8 mouse cellular contexts compared by ENCODE assay signal in genomic region chr15:95906891-95907290, GRCm38 (mm10).
A peak's percentile ranks its signal among the peaks of the same experiment; 100 is the strongest.
DNase-seq lines count a peak whose midpoint lies in the region; ATAC-seq and TF ChIP-seq lines count a peak whose summit lies in the region.
"Had no signal": no experiment of that assay in that cellular context is flagged by ENCODE, and none has a peak within 500 bp of the region (broad histone marks: within the 10 kb centered on the region; RNA-seq: fewer than 3 reads in every experiment).

No protein-coding gene starts in this region.

- H3K27me3 ChIP-seq in intestine, embryonic 14.5 days (replicated peaks; ENCODE audit: control insufficient read depth, insufficient read depth, low read length) = no peaks in the 10 kb centered on the region
- H3K27me3 ChIP-seq in intestine, postnatal 0 days (replicated peaks; ENCODE audit: control insufficient read depth, insufficient read depth, low read length) = no peaks in the 10 kb centered on the region
- no peaks in the 10 kb centered on the region for H3K27me3 ChIP-seq in neural tube, embryonic 15.5 days (replicated peaks)
- H3K27me3 ChIP-seq in intestine, embryonic 16.5 days (replicated peaks; ENCODE audit: control insufficient read depth, insufficient read depth, low read length) = no peaks in the 10 kb centered on the region
- no peaks in the 10 kb centered on the region for H3K27me3 ChIP-seq in stomach, embryonic 15.5 days (replicated peaks)

- 90% methylated on average over 1 of the region's 1 CpGs for WGBS in intestine, embryonic 14.5 days
- WGBS in intestine, postnatal 0 days = 64% methylated on average over 1 of the region's 1 CpGs
- WGBS in neural tube, embryonic 15.5 days = 93% methylated on average over 1 of the region's 1 CpGs
- 73% methylated on average over 1 of the region's 1 CpGs for WGBS in intestine, embryonic 16.5 days
- WGBS in stomach, embryonic 15.5 days = 77% methylated on average over 1 of the region's 1 CpGs

- ATAC-seq in intestine, embryonic 14.5 days (replicated peaks; ENCODE audit: low FRiP score, low TSS enrichment, low read depth) = no peak
- no peak for ATAC-seq in intestine, postnatal 0 days
- ATAC-seq in neural tube, embryonic 15.5 days (ENCODE audit: low FRiP score) = no peak
- peak; percentile 10; the same call in 1 of the 2 replicates for ATAC-seq in intestine, embryonic 16.5 days
- ATAC-seq in stomach, embryonic 15.5 days (ENCODE audit: insufficient read depth, low FRiP score, low read depth) = no peak

- H3K4me3 ChIP-seq in intestine, embryonic 14.5 days (ENCODE audit: low read depth, low read length) = no peak overlapping the region
- no peak overlapping the region for H3K4me3 ChIP-seq in intestine, postnatal 0 days (ENCODE audit: low read depth, low read length)
- H3K4me3 ChIP-seq in neural tube, embryonic 15.5 days (replicated peaks) = no peak overlapping the region
- no peak overlapping the region for H3K4me3 ChIP-seq in intestine, embryonic 16.5 days (ENCODE audit: low read length)
- no peak overlapping the region for H3K4me3 ChIP-seq in stomach, embryonic 15.5 days (replicated peaks)

- H3K36me3 ChIP-seq in intestine, embryonic 14.5 days (ENCODE audit: control insufficient read depth, insufficient read depth, low read length) = no peaks in the 10 kb centered on the region
- peaks cover 6% of the 10 kb centered on the region; the same call in 1 of the 2 replicates for H3K36me3 ChIP-seq in intestine, postnatal 0 days (ENCODE audit: control insufficient read depth, insufficient read depth)
- H3K36me3 ChIP-seq in neural tube, embryonic 15.5 days = no peaks in the 10 kb centered on the region
- H3K36me3 ChIP-seq in intestine, embryonic 16.5 days (ENCODE audit: control insufficient read depth, insufficient read depth, low read length) = no peaks in the 10 kb centered on the region
- no peaks in the 10 kb centered on the region for H3K36me3 ChIP-seq in stomach, embryonic 15.5 days

- no peak for DNase-seq in intestine, embryonic 14.5 days (ENCODE audit: low spot score)
- DNase-seq in neural tube, embryonic 10.5 days (ENCODE audit: extremely low spot score, low spot score) = no peak
- no peak for DNase-seq in layer of hippocampus, adult 8-10 months (ENCODE audit: low spot score in 2 of 2)
- DNase-seq: thymus, adult 18-20 months had no signal

- peak overlapping the region; percentile 52; the same call in 1 of the 2 replicates for H3K27ac ChIP-seq in intestine, embryonic 14.5 days (ENCODE audit: low read depth)
- no peak overlapping the region; the same call in 1 of the 2 replicates for H3K27ac ChIP-seq in intestine, postnatal 0 days (ENCODE audit: low read depth, low read length)
- 0 out of 2 replicates have a peak overlapping the region, but pooled peaks have one; percentile 3 for H3K27ac ChIP-seq in neural tube, embryonic 15.5 days (replicated peaks)
- peak overlapping the region; percentile 77 for H3K27ac ChIP-seq in intestine, embryonic 16.5 days (ENCODE audit: low read length)
- H3K27ac ChIP-seq in stomach, embryonic 15.5 days = peak overlapping the region; percentile 63

- no peak overlapping the region for H3K4me2 ChIP-seq in intestine, embryonic 14.5 days (ENCODE audit: low read length)
- no peak overlapping the region for H3K4me2 ChIP-seq in intestine, postnatal 0 days (replicated peaks; ENCODE audit: low read depth)
- H3K4me2 ChIP-seq in neural tube, embryonic 15.5 days = no peak overlapping the region
- no peak overlapping the region for H3K4me2 ChIP-seq in intestine, embryonic 16.5 days (ENCODE audit: low read depth, low read length)
- no peak overlapping the region for H3K4me2 ChIP-seq in stomach, embryonic 15.5 days

- H3K9me3 ChIP-seq in intestine, embryonic 14.5 days (ENCODE audit: control insufficient read depth, low read length) = no peaks in the 10 kb centered on the region
- H3K9me3 ChIP-seq in intestine, postnatal 0 days (ENCODE audit: control insufficient read depth) = no peaks in the 10 kb centered on the region
- no peaks in the 10 kb centered on the region for H3K9me3 ChIP-seq in neural tube, embryonic 15.5 days (replicated peaks)
- H3K9me3 ChIP-seq in intestine, embryonic 16.5 days (ENCODE audit: control insufficient read depth, low read length) = no peaks in the 10 kb centered on the region
- no peaks in the 10 kb centered on the region for H3K9me3 ChIP-seq in stomach, embryonic 15.5 days

- peaks cover 19% of the 10 kb centered on the region for H3K4me1 ChIP-seq in intestine, embryonic 14.5 days (replicated peaks; ENCODE audit: control insufficient read depth, insufficient read depth, low read length)
- peaks cover 12% of the 10 kb centered on the region; the same call in 1 of the 2 replicates for H3K4me1 ChIP-seq in intestine, postnatal 0 days (replicated peaks; ENCODE audit: control insufficient read depth, insufficient read depth, low read length)
- peaks cover 20% of the 10 kb centered on the region for H3K4me1 ChIP-seq in neural tube, embryonic 15.5 days
- H3K4me1 ChIP-seq in intestine, embryonic 16.5 days (ENCODE audit: control insufficient read depth, insufficient read depth, low read length) = peaks cover 30% of the 10 kb centered on the region
- H3K4me1 ChIP-seq in stomach, embryonic 15.5 days = peaks cover 5% of the 10 kb centered on the region

- TF ChIP-seq CTCF in intestine, postnatal 0 days (IDR thresholded peaks at IDR 0.05; ENCODE audit: low read depth) = no peak

- no peak overlapping the region for H3K9ac ChIP-seq in intestine, embryonic 14.5 days (ENCODE audit: low read length)
- H3K9ac ChIP-seq in intestine, postnatal 0 days (ENCODE audit: low read depth, low read length) = no peak overlapping the region
- no peak overlapping the region for H3K9ac ChIP-seq in neural tube, embryonic 15.5 days (replicated peaks)
- no peak overlapping the region for H3K9ac ChIP-seq in intestine, embryonic 16.5 days (ENCODE audit: low read depth, low read length)
- H3K9ac ChIP-seq in stomach, embryonic 15.5 days = no peak overlapping the region
